Mouse (Mus musculus): ENCODE measurements around the gene Fus. TPM values are rescaled to one million over a fixed set of nuclear protein-coding genes. Genes with fewer than 3 reads are reported as not detected.
"Not testable (repeated sequence)": the region's sequence is repeated elsewhere in the genome, so short reads cannot be mapped to it uniquely, and the experiment has no call there.

Gene Fus
- polyA plus RNA-seq, 1 experiment: 39.4 TPM

GRCm38 (mm10) chr7:128013116-128013515, 45.9 kb downstream of the Fus start:
- Histone ChIP-seq H3K4me3 (replicated peaks) (no peak overlapping the region), H3K9me3 (ENCODE audit: control insufficient read depth, low read length) (0 out of 2 replicates have a peak, but pooled peaks cover under 1% of the 10 kb centered on the region), H3K4me1 (ENCODE audit: control insufficient read depth) (no peaks in the 10 kb centered on the region), H3K36me3 (ENCODE audit: control insufficient read depth) (no peaks in the 10 kb centered on the region), H3K27me3 (ENCODE audit: control insufficient read depth) (no peaks in the 10 kb centered on the region)
- TF ChIP-seq TAL1 (IDR thresholded peaks at IDR 0.05; ENCODE audit: low read length): no peak
- TF ChIP-seq GATA1 (IDR thresholded peaks at IDR 0.05; ENCODE audit: low read length): no peak

- H3K4me1 ChIP-seq (ENCODE audit: control insufficient read depth); H3K9me3 ChIP-seq (ENCODE audit: control insufficient read depth, low read length); H3K4me3 ChIP-seq (replicated peaks); H3K36me3 ChIP-seq (ENCODE audit: control insufficient read depth); H3K27me3 ChIP-seq (ENCODE audit: control insufficient read depth): not testable (repeated sequence)
These were observed 48.9 kb downstream of the Fus start for GRCm38 (mm10) chr7:128016134-128016533.

GRCm38 (mm10) chr7:128016650-128017049, 49.4 kb downstream of the Fus start:
- Histone ChIP-seq H3K36me3 (ENCODE audit: control insufficient read depth) (no peaks in the 10 kb centered on the region), H3K4me3 (replicated peaks) (no peak overlapping the region), H3K27me3 (ENCODE audit: control insufficient read depth) (no peaks in the 10 kb centered on the region), H3K9me3 (ENCODE audit: control insufficient read depth, low read length) (0 out of 2 replicates have a peak, but pooled peaks cover 3% of the 10 kb centered on the region), H3K4me1 (ENCODE audit: control insufficient read depth) (no peaks in the 10 kb centered on the region)
- TF ChIP-seq GATA1 (IDR thresholded peaks at IDR 0.05; ENCODE audit: low read length) (no peak), TAL1 (IDR thresholded peaks at IDR 0.05; ENCODE audit: low read length) (no peak)

GRCm38 (mm10) chr7:128018275-128018674, 51.0 kb downstream of the Fus start:
- no peaks in the 10 kb centered on the region for H3K27me3 ChIP-seq (ENCODE audit: control insufficient read depth)
- TF ChIP-seq GATA1 (IDR thresholded peaks at IDR 0.05; ENCODE audit: low read length): no peak
- TF ChIP-seq TAL1 (IDR thresholded peaks at IDR 0.05; ENCODE audit: low read length): no peak
- H3K9me3 ChIP-seq (ENCODE audit: control insufficient read depth, low read length): 0 out of 2 replicates have a peak, but pooled peaks cover 3% of the 10 kb centered on the region
- no peaks in the 10 kb centered on the region for H3K36me3 ChIP-seq (ENCODE audit: control insufficient read depth)
- no peaks in the 10 kb centered on the region for H3K4me1 ChIP-seq (ENCODE audit: control insufficient read depth)
- H3K4me3 ChIP-seq (replicated peaks): no peak overlapping the region

GRCm38 (mm10) chr7:128019187-128019586, 51.9 kb downstream of the Fus start:
- no peak for TF ChIP-seq TAL1 (IDR thresholded peaks at IDR 0.05; ENCODE audit: low read length)
- TF ChIP-seq GATA1 (IDR thresholded peaks at IDR 0.05; ENCODE audit: low read length): no peak
- H3K4me3 ChIP-seq (replicated peaks): no peak overlapping the region
- H3K9me3 ChIP-seq (ENCODE audit: control insufficient read depth, low read length): 0 out of 2 replicates have a peak, but pooled peaks cover 3% of the 10 kb centered on the region
- H3K27me3 ChIP-seq (ENCODE audit: control insufficient read depth): no peaks in the 10 kb centered on the region
- H3K36me3 ChIP-seq (ENCODE audit: control insufficient read depth): no peaks in the 10 kb centered on the region
- H3K4me1 ChIP-seq (ENCODE audit: control insufficient read depth): no peaks in the 10 kb centered on the region

- H3K4me1 ChIP-seq (ENCODE audit: control insufficient read depth): no peaks in the 10 kb centered on the region
- TF ChIP-seq TAL1 (IDR thresholded peaks at IDR 0.05; ENCODE audit: low read length) (no peak), GATA1 (IDR thresholded peaks at IDR 0.05; ENCODE audit: low read length) (no peak)
- H3K27me3 ChIP-seq (ENCODE audit: control insufficient read depth): no peaks in the 10 kb centered on the region
- 0 out of 2 replicates have a peak, but pooled peaks cover 3% of the 10 kb centered on the region for H3K9me3 ChIP-seq (ENCODE audit: control insufficient read depth, low read length)
- H3K36me3 ChIP-seq (ENCODE audit: control insufficient read depth): no peaks in the 10 kb centered on the region
- no peak overlapping the region for H3K4me3 ChIP-seq (replicated peaks)
These were observed 55.7 kb downstream of the Fus start for GRCm38 (mm10) chr7:128022974-128023373.

- Histone ChIP-seq H3K27me3 (ENCODE audit: control insufficient read depth) (no peaks in the 10 kb centered on the region), H3K4me3 (replicated peaks) (no peak overlapping the region), H3K36me3 (ENCODE audit: control insufficient read depth) (no peaks in the 10 kb centered on the region), H3K4me1 (ENCODE audit: control insufficient read depth) (no peaks in the 10 kb centered on the region), H3K9me3 (ENCODE audit: control insufficient read depth, low read length) (no peaks in the 10 kb centered on the region)
- no peak for TF ChIP-seq GATA1 (IDR thresholded peaks at IDR 0.05; ENCODE audit: low read length)
- no peak for TF ChIP-seq TAL1 (IDR thresholded peaks at IDR 0.05; ENCODE audit: low read length)
These were observed 56.3 kb downstream of the Fus start for GRCm38 (mm10) chr7:128023565-128023964.

GRCm38 (mm10) chr7:128024364-128024763, 57.1 kb downstream of the Fus start:
- no peaks in the 10 kb centered on the region for H3K4me1 ChIP-seq (ENCODE audit: control insufficient read depth)
- no peak overlapping the region for H3K4me3 ChIP-seq (replicated peaks)
- no peaks in the 10 kb centered on the region for H3K27me3 ChIP-seq (ENCODE audit: control insufficient read depth)
- no peaks in the 10 kb centered on the region for H3K9me3 ChIP-seq (ENCODE audit: control insufficient read depth, low read length)
- no peak for TF ChIP-seq GATA1 (IDR thresholded peaks at IDR 0.05; ENCODE audit: low read length)
- no peak for TF ChIP-seq TAL1 (IDR thresholded peaks at IDR 0.05; ENCODE audit: low read length)
- H3K36me3 ChIP-seq (ENCODE audit: control insufficient read depth): no peaks in the 10 kb centered on the region

GRCm38 (mm10) chr7:128024932-128025331, 57.7 kb downstream of the Fus start:
- Histone ChIP-seq H3K9me3 (ENCODE audit: control insufficient read depth, low read length) (no peaks in the 10 kb centered on the region), H3K36me3 (ENCODE audit: control insufficient read depth) (no peaks in the 10 kb centered on the region)
- no peak for TF ChIP-seq TAL1 (IDR thresholded peaks at IDR 0.05; ENCODE audit: low read length)
- TF ChIP-seq GATA1 (IDR thresholded peaks at IDR 0.05; ENCODE audit: low read length): no peak

GRCm38 (mm10) chr7:128025381-128025780, 58.1 kb downstream of the Fus start:
- Histone ChIP-seq H3K36me3 (ENCODE audit: control insufficient read depth) (no peaks in the 10 kb centered on the region), H3K27me3 (ENCODE audit: control insufficient read depth) (no peaks in the 10 kb centered on the region), H3K4me1 (ENCODE audit: control insufficient read depth) (no peaks in the 10 kb centered on the region), H3K4me3 (replicated peaks) (no peak overlapping the region), H3K9me3 (ENCODE audit: control insufficient read depth, low read length) (no peaks in the 10 kb centered on the region)
- TF ChIP-seq TAL1 (IDR thresholded peaks at IDR 0.05; ENCODE audit: low read length) (no peak), GATA1 (IDR thresholded peaks at IDR 0.05; ENCODE audit: low read length) (no peak)

More at GRCm38 (mm10) chr7:128024932-128025331, 57.7 kb downstream of the Fus start:
- H3K4me1 ChIP-seq (ENCODE audit: control insufficient read depth): no peaks in the 10 kb centered on the region
- no peak overlapping the region for H3K4me3 ChIP-seq (replicated peaks)
- H3K27me3 ChIP-seq (ENCODE audit: control insufficient read depth): no peaks in the 10 kb centered on the region
